25 mouse cellular contexts compared by ENCODE assay signal in genomic region chr1:75595930-75596329, GRCm38 (mm10). TPM values are rescaled to one million over a fixed set of nuclear protein-coding genes. Genes with fewer than 3 reads are reported as not detected.
DNase-seq lines count a peak whose midpoint lies in the region; ATAC-seq and TF ChIP-seq lines count a peak whose summit lies in the region.
"Had no signal": no experiment of that assay in that cellular context is flagged by ENCODE, and none has a peak within 500 bp of the region (broad histone marks: within the 10 kb centered on the region; RNA-seq: fewer than 3 reads in every experiment).

No protein-coding gene starts in this region.

- no peak overlapping the region for H3K27ac ChIP-seq in embryonic facial prominence, embryonic 15.5 days (replicated peaks)
- H3K27ac ChIP-seq in embryonic facial prominence, embryonic 10.5 days (replicated peaks): no peak overlapping the region
- no peak overlapping the region for H3K27ac ChIP-seq in heart, embryonic 11.5 days (ENCODE audit: low read depth, low read length)
- H3K27ac ChIP-seq in hindbrain, embryonic 11.5 days (ENCODE audit: low read depth, low read length): no peak overlapping the region
- H3K27ac ChIP-seq: embryonic facial prominence, embryonic 12.5 days; forebrain, embryonic 12.5 days; forebrain, embryonic 15.5 days; heart, embryonic 15.5 days; hindbrain, embryonic 13.5 days; hindbrain, postnatal 0 days had no signal

- H3K9me3 ChIP-seq in embryonic facial prominence, embryonic 15.5 days (replicated peaks): no peaks in the 10 kb centered on the region
- H3K9me3 ChIP-seq in embryonic facial prominence, embryonic 10.5 days: no peaks in the 10 kb centered on the region
- H3K9me3 ChIP-seq in heart, embryonic 11.5 days (replicated peaks; ENCODE audit: control insufficient read depth, low read length): no peaks in the 10 kb centered on the region
- H3K9me3 ChIP-seq in E14TG2a.4 (ENCODE audit: low read length): no peaks in the 10 kb centered on the region
- H3K9me3 ChIP-seq in hindbrain, embryonic 11.5 days (ENCODE audit: control insufficient read depth, low read length): no peaks in the 10 kb centered on the region
- H3K9me3 ChIP-seq: embryonic facial prominence, embryonic 12.5 days; forebrain, embryonic 12.5 days; forebrain, embryonic 15.5 days; heart, embryonic 15.5 days; hindbrain, embryonic 13.5 days had no signal

- intact Hi-C loops in heart, postnatal 10 days (cut with DNase I): loop anchor here (2.0 kb wide), 2 partner anchors 25 to 37 kb away; no protein-coding TSS in a partner anchor

- 82% methylated on average over 3 of the region's 3 CpGs for WGBS in embryonic facial prominence, embryonic 15.5 days
- 84% methylated on average over 3 of the region's 3 CpGs for WGBS in embryonic facial prominence, embryonic 10.5 days
- WGBS in heart, embryonic 11.5 days (ENCODE audit: insufficient replicate concordance): 53% methylated on average over 3 of the region's 3 CpGs
- 90% methylated on average over 3 of the region's 3 CpGs for WGBS in hindbrain, embryonic 11.5 days

- 0 out of 2 replicates have a peak, but pooled peaks have one; percentile 25 for ATAC-seq in embryonic facial prominence, embryonic 15.5 days (ENCODE audit: insufficient number of reproducible peaks, low FRiP score, low TSS enrichment, low read depth)
- ATAC-seq in heart, embryonic 11.5 days (replicated peaks; ENCODE audit: insufficient number of reproducible peaks, low FRiP score, low TSS enrichment): no peak
- ATAC-seq in hindbrain, embryonic 11.5 days (ENCODE audit: low FRiP score): no peak
- ATAC-seq: activated CD4-positive, CD25-positive, alpha-beta regulatory T cell, adult 4 months; forebrain, embryonic 15.5 days; hindbrain, postnatal 0 days; inflammation-experienced regulatory T-cells, adult 6 months; intestine, embryonic 16.5 days had no signal

- H3K9ac ChIP-seq in embryonic facial prominence, embryonic 15.5 days: no peak overlapping the region
- H3K9ac ChIP-seq in heart, embryonic 11.5 days (ENCODE audit: low read depth, low read length): no peak overlapping the region
- H3K9ac ChIP-seq in hindbrain, embryonic 11.5 days (ENCODE audit: low read depth, low read length): no peak overlapping the region
- H3K9ac ChIP-seq: embryonic facial prominence, embryonic 12.5 days; forebrain, embryonic 12.5 days; forebrain, embryonic 15.5 days; heart, embryonic 15.5 days; hindbrain, embryonic 13.5 days had no signal

- H3K4me2 ChIP-seq in embryonic facial prominence, embryonic 15.5 days (replicated peaks): no peak overlapping the region
- no peak overlapping the region for H3K4me2 ChIP-seq in heart, embryonic 11.5 days
- H3K4me2 ChIP-seq in hindbrain, embryonic 11.5 days (replicated peaks; ENCODE audit: low read depth, low read length): no peak overlapping the region
- H3K4me2 ChIP-seq: embryonic facial prominence, embryonic 12.5 days; forebrain, embryonic 12.5 days; forebrain, embryonic 15.5 days; heart, embryonic 15.5 days; hindbrain, embryonic 13.5 days had no signal

- TF ChIP-seq CTCF in E14TG2a.4 (conservative IDR thresholded peaks at IDR 0.05; ENCODE audit: low read length): no peak

- DNase-seq in embryonic facial prominence, embryonic 10.5 days (ENCODE audit: low spot score): no peak
- DNase-seq in heart, postnatal 10 days: peak; percentile 31 to 39
- no peak for DNase-seq in hindbrain, embryonic 11.5 days (ENCODE audit: low spot score)
- DNase-seq: adrenal gland, adult 8-10 months; adrenal gland, postnatal 25 days; cerebellum, adult 11-12 months; cerebellum, adult 8-10 months; cerebellum, postnatal 14 days; gastrocnemius, postnatal 25 days; kidney, adult 18-20 months; kidney, adult 9 months had no signal

- no peaks in the 10 kb centered on the region for H3K27me3 ChIP-seq in embryonic facial prominence, embryonic 15.5 days
- peaks cover 16% of the 10 kb centered on the region for H3K27me3 ChIP-seq in embryonic facial prominence, embryonic 10.5 days (replicated peaks; ENCODE audit: low read depth, poor library complexity, severe bottlenecking)
- H3K27me3 ChIP-seq in heart, embryonic 11.5 days (ENCODE audit: control insufficient read depth, insufficient read depth, low read length): 0 out of 2 replicates have a peak, but pooled peaks cover 2% of the 10 kb centered on the region
- peaks cover 17% of the 10 kb centered on the region for H3K27me3 ChIP-seq in E14TG2a.4 (ENCODE audit: insufficient read depth, low read length)
- H3K27me3 ChIP-seq in hindbrain, embryonic 11.5 days (ENCODE audit: control insufficient read depth, insufficient read depth, low read length): no peaks in the 10 kb centered on the region
- H3K27me3 ChIP-seq: forebrain, embryonic 15.5 days had no signal

- H3K4me3 ChIP-seq in embryonic facial prominence, embryonic 15.5 days (replicated peaks): no peak overlapping the region
- H3K4me3 ChIP-seq in embryonic facial prominence, embryonic 10.5 days: no peak overlapping the region
- H3K4me3 ChIP-seq in heart, embryonic 11.5 days (ENCODE audit: low read depth, low read length): no peak overlapping the region
- peak overlapping the region; percentile 58 for H3K4me3 ChIP-seq in E14TG2a.4 (replicated peaks; ENCODE audit: low read length)
- no peak overlapping the region for H3K4me3 ChIP-seq in hindbrain, embryonic 11.5 days (ENCODE audit: low read depth, low read length)
- H3K4me3 ChIP-seq: embryonic facial prominence, embryonic 12.5 days; erythroblast, embryonic 14.5 days; forebrain, embryonic 12.5 days; forebrain, embryonic 15.5 days; heart, embryonic 15.5 days; hindbrain, embryonic 13.5 days had no signal

- H3K4me1 ChIP-seq in embryonic facial prominence, embryonic 15.5 days: no peaks in the 10 kb centered on the region
- no peaks in the 10 kb centered on the region for H3K4me1 ChIP-seq in embryonic facial prominence, embryonic 10.5 days
- no peaks in the 10 kb centered on the region for H3K4me1 ChIP-seq in heart, embryonic 11.5 days (ENCODE audit: control insufficient read depth, insufficient read depth, low read length)
- peaks cover 65% of the 10 kb centered on the region for H3K4me1 ChIP-seq in E14TG2a.4 (replicated peaks; ENCODE audit: low read depth, low read length)
- H3K4me1 ChIP-seq in hindbrain, embryonic 11.5 days (replicated peaks; ENCODE audit: control insufficient read depth, insufficient read depth, low read length): no peaks in the 10 kb centered on the region
- H3K4me1 ChIP-seq: embryonic facial prominence, embryonic 12.5 days; forebrain, embryonic 12.5 days; forebrain, embryonic 15.5 days had no signal

- no peaks in the 10 kb centered on the region for H3K36me3 ChIP-seq in embryonic facial prominence, embryonic 15.5 days
- H3K36me3 ChIP-seq in embryonic facial prominence, embryonic 10.5 days (replicated peaks): no peaks in the 10 kb centered on the region
- H3K36me3 ChIP-seq in heart, embryonic 11.5 days (ENCODE audit: control insufficient read depth, insufficient read depth, low read length): no peaks in the 10 kb centered on the region
- H3K36me3 ChIP-seq in E14TG2a.4 (ENCODE audit: insufficient read depth, low read length): no peaks in the 10 kb centered on the region
- no peaks in the 10 kb centered on the region for H3K36me3 ChIP-seq in hindbrain, embryonic 11.5 days (ENCODE audit: control insufficient read depth, insufficient read depth, low read length)
- H3K36me3 ChIP-seq: embryonic facial prominence, embryonic 12.5 days; forebrain, embryonic 12.5 days; forebrain, embryonic 15.5 days; heart, embryonic 15.5 days; hindbrain, embryonic 13.5 days had no signal

RNA-seq across cellular contexts. Expression of gene Slc4a3, which starts 49.9 kb away (rescaled TPM):
- polyA plus RNA-seq in embryonic facial prominence, embryonic 15.5 days (2015; fragmentation: Nextera tagmentation; extraction: Ambion mirVana): 22.5 and 26.3 TPM in 2 replicates
- polyA plus RNA-seq in embryonic facial prominence, embryonic 10.5 days (2016; fragmentation: Nextera tagmentation; extraction: Ambion mirVana): 15.7 and 18.0 TPM in 2 replicates
- total RNA-seq in heart, postnatal 10 days (2021): 100 to 1,000 TPM; 128 to 149 TPM
- 13.3 and 14.2 TPM in 2 replicates for polyA plus RNA-seq in heart, embryonic 11.5 days (2014; fragmentation: Nextera tagmentation; extraction: Ambion mirVana)
- polyA plus RNA-seq in hindbrain, embryonic 11.5 days (2014; fragmentation: Nextera tagmentation; extraction: Ambion mirVana): 8.0 and 9.2 TPM in 2 replicates
- total RNA-seq: MEL had no signal
- polyA plus RNA-seq: erythroblast, embryonic 14.5 days had no signal

Comparison
In these comparisons a context has a peak if more than half of its experiments do, and no peak if none do; other contexts are left out.
1. DNase-seq: peak in heart, postnatal 10 days (2 of 2); none in embryonic facial prominence, embryonic 10.5 days (single experiment) and hindbrain, embryonic 11.5 days (single experiment).